Mouse (Mus musculus): ENCODE data around the gene Gm20388.
"Not testable (repeated sequence)": the region's sequence is repeated elsewhere in the genome, so short reads cannot be mapped to it uniquely, and the experiment has no call there.

Gene Gm20388

GRCm38 (mm10) chr8:123000311-123000710 lies 3089.7 kb downstream of the Gm20388 start:
- no peak for DNase-seq (ENCODE audit: low spot score)

GRCm38 (mm10) chr8:123004033-123004922 lies 3093.6 kb downstream of the Gm20388 start:
- no peak for DNase-seq (ENCODE audit: low spot score)

DNA sequence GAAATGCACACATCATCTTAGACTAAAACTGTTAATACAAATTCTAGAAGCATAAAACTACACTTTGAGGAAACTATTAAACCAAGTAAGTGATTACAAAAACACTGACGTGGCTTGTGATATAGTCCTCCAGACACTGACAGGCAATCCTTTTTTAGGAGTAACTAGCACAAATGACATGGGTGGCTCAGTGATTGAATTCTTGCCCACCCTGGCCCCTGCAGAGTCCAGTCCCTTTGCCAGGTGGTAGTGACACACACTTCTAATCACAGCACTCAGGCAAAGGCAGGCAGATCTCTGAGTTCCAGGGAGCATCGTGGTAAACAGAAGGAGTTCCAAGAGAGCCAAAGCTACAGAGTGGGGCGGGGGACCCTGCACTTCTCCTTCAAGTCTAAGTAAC lies 3094.7 kb downstream of the Gm20388 start:
- no peak for DNase-seq (ENCODE audit: low spot score)

GRCm38 (mm10) chr8:123005805-123006204 lies 3095.2 kb downstream of the Gm20388 start:
- no peak for DNase-seq (ENCODE audit: low spot score)

- DNase-seq (ENCODE audit: low spot score) = no peak
Measured at GRCm38 (mm10) chr8:123011321-123011720, 3100.7 kb downstream of the Gm20388 start.

DNA sequence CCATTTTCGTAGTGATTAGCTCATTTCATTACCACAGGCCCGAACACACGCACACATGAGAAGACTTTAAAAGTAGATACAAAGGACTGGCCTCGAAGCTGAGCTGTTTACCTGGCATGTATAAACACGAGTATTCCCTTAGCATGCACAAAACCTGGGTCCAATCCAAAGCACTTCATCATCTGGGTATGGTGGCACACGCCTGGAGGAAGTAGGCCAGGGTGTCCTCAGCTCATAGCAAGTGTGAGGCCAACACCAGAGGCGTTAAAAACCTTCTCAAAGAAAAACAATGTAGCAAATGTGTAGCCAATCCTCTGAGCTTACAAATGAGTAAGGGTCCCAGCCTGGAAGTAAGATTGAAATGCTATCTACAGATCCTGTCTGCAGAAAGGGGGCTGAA lies 3103.8 kb downstream of the Gm20388 start:
- no peak for DNase-seq (ENCODE audit: low spot score)

GRCm38 (mm10) chr8:123015074-123015473 lies 3104.4 kb downstream of the Gm20388 start:
- no peak for DNase-seq (ENCODE audit: low spot score)

GRCm38 (mm10) chr8:123017143-123017542 lies 3106.5 kb downstream of the Gm20388 start:
- no peak for DNase-seq (ENCODE audit: low spot score)

DNA sequence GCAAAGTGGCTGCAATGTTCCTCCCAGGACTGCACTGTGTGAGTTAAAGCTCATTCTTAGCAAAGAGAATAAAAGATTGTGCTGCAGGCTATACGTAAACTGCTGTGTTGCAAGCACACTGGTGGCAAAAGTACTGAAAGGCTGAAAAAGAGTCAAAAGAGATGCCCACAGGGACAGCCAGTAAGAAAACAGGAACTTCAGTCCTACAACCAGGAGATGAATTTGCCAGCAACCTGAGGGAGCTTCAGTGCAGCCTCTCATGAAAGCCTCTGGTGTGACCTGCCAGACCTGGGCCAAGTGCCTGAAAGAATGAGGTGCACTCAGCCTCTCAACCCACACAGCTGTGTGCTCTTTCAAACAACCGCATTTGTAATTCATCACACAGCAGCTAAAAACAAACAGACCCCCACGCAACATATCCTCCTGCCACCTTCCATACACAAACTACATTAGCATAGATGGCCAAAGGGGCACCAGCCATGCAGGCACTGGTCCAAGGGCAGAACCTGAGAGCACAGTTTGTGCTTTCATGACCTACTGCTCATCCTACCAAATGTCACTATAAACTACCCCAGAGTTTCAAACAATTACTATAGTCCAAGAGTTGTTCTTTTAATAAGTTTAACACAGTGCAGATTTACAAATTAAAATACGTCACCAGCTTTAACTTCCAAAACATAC lies 3108.0 kb downstream of the Gm20388 start:
- no peak for DNase-seq (ENCODE audit: low spot score)

DNA sequence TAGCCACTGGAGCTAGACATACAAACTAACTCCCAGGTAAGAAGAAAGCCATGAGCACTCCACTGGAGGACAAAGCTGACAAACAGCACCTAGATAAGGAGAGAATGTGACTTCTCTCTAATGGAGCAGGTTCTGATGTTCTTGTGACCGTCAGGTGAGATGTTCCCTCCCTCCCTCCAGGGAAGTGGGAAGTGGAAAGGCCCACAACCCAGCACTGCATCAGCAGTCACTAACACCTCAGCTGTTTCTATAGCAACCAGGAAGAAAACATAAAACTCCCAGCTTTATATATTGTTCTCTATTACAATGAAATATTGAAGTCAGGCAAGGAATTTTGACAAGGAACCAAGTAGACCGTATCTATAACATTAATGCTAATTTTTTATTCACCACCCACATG lies 3109.4 kb downstream of the Gm20388 start:
- DNase-seq (ENCODE audit: low spot score) = no peak

DNA sequence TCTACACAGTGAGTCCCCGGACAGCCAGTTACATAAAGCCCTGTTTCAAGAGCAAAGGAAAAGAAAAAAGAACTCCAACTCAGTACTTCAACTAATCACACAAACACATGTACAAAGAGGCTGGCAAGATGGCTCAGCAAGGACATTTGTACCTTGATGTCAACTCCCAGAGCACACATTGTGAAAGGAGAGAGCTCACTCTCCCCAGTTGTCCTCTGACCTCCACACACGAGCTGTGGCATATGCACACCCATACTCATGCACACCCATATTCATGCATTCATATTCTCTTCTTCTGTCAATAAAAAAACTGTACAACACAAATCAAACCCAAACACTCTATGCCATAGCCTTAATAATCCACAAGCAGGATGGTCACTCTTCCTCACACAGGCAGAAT lies 3110.2 kb downstream of the Gm20388 start:
- DNase-seq (ENCODE audit: low spot score) = no peak

DNA sequence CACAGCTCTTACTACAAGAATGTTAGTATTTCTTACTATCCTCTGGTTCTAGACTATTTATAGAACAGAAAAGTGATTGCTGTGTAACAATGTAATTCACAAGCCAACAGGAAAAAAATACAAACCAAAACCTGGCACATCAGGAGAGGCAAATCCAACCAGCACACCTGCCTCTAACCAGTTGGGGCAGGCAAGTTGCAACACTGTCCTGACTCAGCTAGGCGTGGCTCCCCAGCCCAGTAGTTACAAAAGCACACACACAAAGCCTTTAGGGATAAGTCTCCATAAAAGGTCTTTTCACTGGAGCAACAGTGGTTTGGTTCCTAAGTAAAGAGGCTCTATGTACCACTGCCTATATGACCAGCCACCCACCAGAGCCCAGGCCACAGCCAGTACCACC lies 3110.6 kb downstream of the Gm20388 start:
- no peak for DNase-seq (ENCODE audit: low spot score)

DNA sequence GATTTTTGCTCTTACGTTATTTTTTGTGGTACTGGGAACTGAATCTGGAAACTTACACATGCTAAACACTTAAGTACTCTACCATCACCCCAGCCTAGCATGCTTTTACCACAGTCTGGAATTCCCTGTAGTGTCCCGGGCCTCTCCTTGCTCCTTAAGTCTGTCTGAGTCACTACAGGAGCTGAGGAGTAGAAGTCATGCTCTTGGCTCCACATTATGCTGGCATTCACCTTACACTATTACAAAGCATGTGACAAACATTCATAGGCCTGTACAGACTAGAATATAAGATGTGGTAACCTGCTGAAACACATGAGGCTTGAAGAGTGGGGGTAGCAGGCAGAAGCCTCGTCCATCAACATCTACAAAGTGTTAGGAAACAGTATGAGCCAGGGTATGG lies 3112.1 kb downstream of the Gm20388 start:
- peak; percentile 38 for DNase-seq (ENCODE audit: low spot score)

DNA sequence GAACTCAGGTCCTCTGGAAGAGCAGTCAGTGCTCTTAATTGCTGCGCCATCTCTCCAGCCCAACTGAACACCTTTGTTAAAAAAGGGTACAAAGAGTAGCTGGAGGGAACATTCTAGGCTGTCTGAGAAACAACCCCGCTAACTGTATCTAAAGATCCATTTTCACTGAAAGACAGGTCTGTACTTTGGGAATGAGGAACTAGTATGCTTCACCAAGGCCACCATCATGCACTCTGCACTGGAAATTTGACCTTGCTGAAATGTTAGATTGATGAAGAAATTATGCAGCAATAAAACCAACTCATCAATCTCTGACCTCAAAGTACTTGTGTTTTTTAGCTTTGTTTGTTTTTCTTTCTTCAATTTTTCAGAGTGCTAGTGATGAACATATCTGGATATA lies 3113.6 kb downstream of the Gm20388 start:
- no peak for DNase-seq (ENCODE audit: low spot score)

DNA sequence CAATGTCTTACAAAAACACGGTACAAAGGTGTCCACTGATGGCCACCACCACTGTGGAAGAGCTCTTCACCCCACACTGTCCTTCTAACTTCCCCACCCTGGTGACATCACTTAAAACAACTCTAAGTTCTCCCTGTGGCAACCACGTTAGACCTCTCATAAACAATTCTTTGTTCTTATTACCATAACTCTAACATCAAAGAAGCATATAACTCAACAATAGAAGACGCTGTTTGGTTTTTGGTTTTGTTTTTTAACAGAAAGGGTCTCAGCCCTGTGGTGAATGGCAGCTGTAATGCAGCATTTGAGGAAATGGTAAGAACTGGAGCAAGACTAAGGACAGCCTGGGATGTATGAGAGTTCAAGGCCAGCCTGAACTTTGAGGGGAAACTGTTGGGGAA lies 3115.3 kb downstream of the Gm20388 start:
- DNase-seq (ENCODE audit: low spot score) = no peak

DNA sequence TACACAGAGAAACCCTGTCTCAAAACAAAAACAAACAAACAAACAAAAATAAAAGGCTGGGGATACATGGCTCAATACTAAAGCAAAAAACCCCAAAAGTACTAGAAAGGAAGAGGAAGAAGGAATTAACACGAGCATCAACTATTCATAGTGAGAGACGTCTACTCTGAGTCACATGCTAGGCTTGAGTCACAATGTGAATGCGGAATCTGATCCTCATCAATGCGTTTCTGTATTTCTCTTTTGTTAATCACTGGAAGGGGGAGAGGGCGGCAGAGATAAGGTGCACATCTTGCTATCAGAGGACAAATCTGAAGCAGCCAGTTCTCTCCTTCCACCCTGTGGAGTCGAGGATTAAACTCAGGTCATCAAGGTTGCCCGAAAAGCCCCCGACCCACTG lies 3117.1 kb downstream of the Gm20388 start:
- DNase-seq (ENCODE audit: low spot score) = no peak

DNA sequence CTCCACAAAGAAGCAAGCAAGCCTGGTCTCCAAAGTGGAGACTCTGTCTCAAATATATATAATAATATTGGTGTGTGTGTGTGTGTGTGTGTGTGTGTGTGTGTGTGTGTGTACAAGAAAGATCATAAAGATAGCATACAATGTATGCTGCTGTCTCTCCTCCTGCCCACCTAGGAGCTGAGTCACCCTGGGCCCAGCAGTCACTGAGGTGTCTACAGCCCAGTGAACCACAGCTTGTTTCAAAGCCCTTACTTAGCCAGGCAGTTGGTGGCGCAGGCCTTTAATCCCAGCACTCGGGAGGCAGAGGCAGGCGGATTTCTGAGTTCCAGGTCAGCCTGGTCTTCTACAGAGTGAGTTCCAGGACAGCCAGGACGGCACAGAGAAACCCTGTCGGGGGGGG lies 3119.4 kb downstream of the Gm20388 start:
- not testable (repeated sequence) for DNase-seq (ENCODE audit: low spot score)

DNA sequence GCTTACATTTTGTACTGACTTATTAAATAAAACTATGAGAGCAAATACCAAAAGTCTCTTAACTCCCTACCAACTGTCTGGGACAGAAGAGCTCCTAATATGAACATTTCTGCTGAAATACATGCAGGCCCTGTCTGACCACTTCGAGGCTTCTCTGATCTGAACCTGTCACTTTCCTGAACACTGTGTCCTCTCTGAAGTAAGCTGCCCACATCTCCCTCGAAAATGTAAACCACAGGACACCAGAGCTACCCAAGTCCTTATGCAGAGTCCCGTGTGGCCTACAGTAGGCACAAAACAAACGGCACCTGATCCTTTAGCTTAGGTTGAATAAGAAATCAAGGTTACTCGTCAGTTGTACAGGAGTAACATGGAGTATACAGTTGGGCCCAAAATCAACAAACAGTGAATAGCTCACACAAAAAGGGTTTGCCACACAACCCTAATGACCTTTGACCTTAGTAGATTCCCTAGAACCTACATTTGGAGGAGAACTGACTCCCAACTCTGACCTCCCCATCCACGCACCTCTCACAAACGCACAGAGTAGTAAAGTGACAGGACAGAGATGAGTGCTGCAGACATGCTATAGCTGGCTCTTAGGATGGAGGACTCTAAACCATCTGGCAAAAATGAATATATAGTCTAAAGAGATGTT lies 3120.8 kb downstream of the Gm20388 start:
- DNase-seq (ENCODE audit: low spot score) = no peak

- no peak for DNase-seq (ENCODE audit: low spot score)
Measured at GRCm38 (mm10) chr8:123032730-123033129, 3122.1 kb downstream of the Gm20388 start.

DNA sequence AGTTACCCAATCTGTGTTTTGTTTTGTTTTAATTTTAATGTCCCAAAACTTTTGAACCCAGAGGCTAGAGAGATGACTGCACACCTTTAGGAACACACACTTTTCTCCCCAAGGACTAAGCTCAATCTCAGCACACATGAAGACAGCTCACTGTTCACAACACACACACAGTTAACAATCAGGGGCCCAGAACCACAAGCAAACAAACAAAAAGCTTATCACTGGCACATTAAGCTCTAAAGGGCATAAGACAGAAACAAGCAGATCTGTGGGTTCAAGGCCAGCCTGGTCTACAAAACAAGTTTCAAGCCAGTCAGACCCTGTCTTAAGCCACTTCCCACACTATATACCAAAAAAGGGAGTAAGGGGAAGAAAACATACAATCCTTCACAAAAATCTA lies 3122.8 kb downstream of the Gm20388 start:
- no peak for DNase-seq (ENCODE audit: low spot score)

GRCm38 (mm10) chr8:123034171-123034570 lies 3123.5 kb downstream of the Gm20388 start:
- no peak for DNase-seq (ENCODE audit: low spot score)

- DNase-seq (ENCODE audit: low spot score) = no peak
Measured at GRCm38 (mm10) chr8:123036956-123037355, 3126.3 kb downstream of the Gm20388 start.

DNA sequence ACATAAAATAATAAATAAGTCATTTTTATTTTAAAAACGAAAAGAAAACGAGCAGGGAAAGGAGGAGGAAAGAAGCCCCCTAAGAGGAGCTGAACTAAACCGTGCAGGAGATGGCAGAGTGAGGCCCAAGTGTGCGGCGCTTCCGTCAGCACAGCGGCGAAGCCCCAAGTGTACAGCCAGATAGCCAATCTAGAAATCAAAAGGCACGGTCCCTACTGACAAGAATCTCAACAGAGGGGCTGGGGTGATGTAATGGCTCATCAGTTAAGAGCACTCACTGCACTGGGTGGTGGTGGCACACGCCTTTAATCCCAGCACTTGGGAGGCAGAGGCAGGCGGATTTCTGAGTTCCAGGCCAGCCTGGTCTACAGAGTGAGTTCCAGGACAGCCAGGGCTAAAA lies 3126.8 kb downstream of the Gm20388 start:
- no peak for DNase-seq (ENCODE audit: low spot score)

All from MN1 (cell line).